Mouse (Mus musculus) forebrain, postnatal 0 days (tissue): ENCODE measurements around the gene Adam22. TPM values are rescaled to one million over a fixed set of nuclear protein-coding genes. Genes with fewer than 3 reads are reported as not detected.
A peak's percentile ranks its signal among the peaks of the same experiment; 100 is the strongest.

Source experiments
- ATAC-seq: fragments of 200-750 bp; cut with Nextera tagmentation; 2 replicates; pipeline ENCODE4 v1.8.0; 2017; ENCODE audit warnings: mild to moderate bottlenecking, moderate library complexity
- DNase-seq: peaks from one replicate; pipeline ENCODE4 v3.0.0-alpha.2; 2015
- H3K27ac ChIP-seq: fragments of 300-500 bp; sonication (generic); 2 replicates; pipeline ENCODE4 v1.5.1; 2014; ENCODE audit warnings: low read depth, mild to moderate bottlenecking, antibody characterized with exemption, low read length, moderate library complexity, mixed read lengths
- H3K27me3 ChIP-seq: fragments of 300-500 bp; sonication (generic); 2 replicates; pipeline ENCODE4 v1.6.1; 2014; ENCODE audit warnings: mild to moderate bottlenecking, low read length, mixed read lengths; ENCODE audit not compliant: insufficient read depth
- H3K36me3 ChIP-seq: fragments of 300-500 bp; sonication (generic); 2 replicates; pipeline ENCODE4 v1.6.1; 2014; ENCODE audit warnings: mild to moderate bottlenecking, moderate library complexity; ENCODE audit not compliant: insufficient read depth
- H3K4me1 ChIP-seq: fragments of 300-500 bp; sonication (generic); 2 replicates; pipeline ENCODE4 v1.6.1; 2014; ENCODE audit warnings: antibody characterized with exemption; ENCODE audit not compliant: insufficient read depth
- H3K4me2 ChIP-seq: fragments of 300-500 bp; sonication (generic); 2 replicates; pipeline ENCODE4 v1.6.1; 2014; ENCODE audit warnings: low read depth, mild to moderate bottlenecking, moderate library complexity
- H3K4me3 ChIP-seq: fragments of 300-500 bp; sonication (generic); 2 replicates; pipeline ENCODE4 v1.5.1; 2014; ENCODE audit warnings: low read depth, low read length, mixed read lengths
- H3K9ac ChIP-seq: fragments of 300-500 bp; sonication (generic); 2 replicates; pipeline ENCODE4 v1.6.1; 2014; ENCODE audit warnings: mild to moderate bottlenecking
- H3K9me3 ChIP-seq: fragments of 300-500 bp; sonication (generic); 2 replicates; pipeline ENCODE4 v1.6.1; 2016; ENCODE audit warnings: low read length
- CTCF ChIP-seq: sonication (generic); IDR thresholded peaks from 2 replicates; pipeline ENCODE4 v1.5.1; 2016; ENCODE audit warnings: antibody characterized with exemption, control low read depth, low read depth
- WGBS: fragments of 180-500 bp; shearing (Covaris S2); extraction: QIAGEN DNeasy Blood & Tissue Kit; methylation state at CpG from one replicate; pipeline ENCODE4 v1.1.7; 2014; 5-methylcytosine and 5-hydroxymethylcytosine counted together
- polyA plus RNA-seq: library from polyadenylated mRNA; unstranded; fragments of >200 nt; fragmentation: Nextera tagmentation; extraction: Ambion mirVana; gene quantifications from 2 replicates; pipeline ENCODE4 v1.2.1, GENCODE M21; 2015
- total RNA-seq: library from RNA; depleted of rRNA; stranded (reverse); fragments of >200 nt; gene quantifications from 2 replicates; pipeline ENCODE4 v1.2.3, GENCODE M21; 2014

Gene Adam22
- total and polyA plus RNA-seq, 2 experiments from 2014 or later, result 36.6 to 89.4 TPM

DNA sequence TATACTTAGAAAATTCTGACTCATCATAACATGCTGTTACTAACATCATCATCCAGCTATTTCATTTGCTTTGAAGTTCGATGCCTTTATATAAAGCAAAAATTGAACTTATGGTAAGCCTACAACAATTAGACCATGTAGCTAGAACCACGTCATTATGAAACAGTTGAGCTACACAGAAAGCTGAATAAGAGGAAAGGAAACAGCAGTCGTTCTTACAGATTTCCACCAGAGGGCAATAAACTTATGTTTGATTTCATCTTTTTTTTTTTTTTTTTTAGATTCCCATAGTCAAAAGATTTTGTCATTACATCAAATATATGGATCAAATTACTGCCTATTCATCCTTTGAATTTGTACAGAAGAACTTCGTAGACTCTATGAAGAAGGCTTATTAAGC is 203.2 kb downstream of the Adam22 start:
- Histone ChIP-seq H3K27me3 (no peaks in the 10 kb centered on the region), H3K9me3 (no peaks in the 10 kb centered on the region), H3K27ac (no peak overlapping the region), H3K4me2 (no peak overlapping the region), H3K9ac (no peak overlapping the region), H3K4me3 (no peak overlapping the region), H3K4me1 (no peaks in the 10 kb centered on the region), H3K36me3 (no peaks in the 10 kb centered on the region)
- WGBS, result 34% methylated on average over 4 of the region's 4 CpGs
- TF ChIP-seq CTCF, result peak; percentile 62
- DNase-seq (peak; percentile 43), ATAC-seq (peak; percentile 68; the same call in 1 of the 2 replicates)

DNA sequence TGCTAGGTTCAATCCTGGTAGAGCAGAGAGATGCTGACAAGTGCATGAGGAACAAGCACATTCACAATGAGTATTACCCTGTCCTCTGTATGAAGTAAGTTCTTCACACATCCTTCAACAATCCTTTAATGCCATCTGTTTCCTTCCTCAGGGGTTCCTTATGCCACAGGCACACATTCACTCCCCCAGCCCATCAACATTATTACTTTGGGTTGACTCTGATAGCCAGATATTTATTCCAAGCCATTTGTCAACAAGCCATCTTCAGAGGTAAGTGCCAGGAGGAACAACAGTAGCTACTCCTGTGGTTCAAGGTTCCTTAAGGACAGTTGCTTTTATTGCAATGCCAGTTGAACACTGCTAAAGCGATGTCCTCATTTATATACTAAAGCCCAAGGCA is 216.3 kb downstream of the Adam22 start:
- 88% methylated on average over 1 of the region's 1 CpGs for WGBS
- no peak for DNase-seq

DNA sequence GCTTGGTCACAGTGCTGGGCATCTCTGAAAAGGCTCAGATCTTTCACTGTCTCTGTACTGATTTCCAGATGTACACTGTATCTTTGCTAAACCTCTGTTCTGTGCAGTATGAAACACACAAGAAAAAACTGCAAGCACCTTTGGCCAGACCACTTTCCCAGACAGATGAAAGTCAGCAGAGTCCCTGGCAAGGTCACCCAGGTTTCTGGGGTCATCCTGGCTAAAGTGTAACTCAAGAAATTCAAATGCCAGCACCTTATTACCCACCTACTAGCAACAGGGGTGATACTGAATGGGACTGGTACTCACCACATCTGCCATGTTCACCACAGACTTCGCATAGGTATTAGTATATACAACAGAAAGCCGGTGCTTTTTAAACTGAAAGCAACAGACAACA is 221.8 kb downstream of the Adam22 start:
- H3K4me1 ChIP-seq, result no peaks in the 10 kb centered on the region
- no peak overlapping the region for H3K4me3 ChIP-seq
- no peak for TF ChIP-seq CTCF
- no peaks in the 10 kb centered on the region for H3K27me3 ChIP-seq
- no peak overlapping the region for H3K4me2 ChIP-seq
- WGBS, result 93% methylated on average over 2 of the region's 2 CpGs
- H3K9me3 ChIP-seq, result no peaks in the 10 kb centered on the region
- ATAC-seq (no peak), DNase-seq (no peak)
- H3K27ac ChIP-seq, result no peak overlapping the region
- H3K9ac ChIP-seq, result no peak overlapping the region
- H3K36me3 ChIP-seq, result 0 out of 2 replicates have a peak, but pooled peaks cover 3% of the 10 kb centered on the region

More for the DNA sequence above, 216.3 kb downstream of the Adam22 start:
- Histone ChIP-seq H3K27me3 (no peaks in the 10 kb centered on the region), H3K4me3 (no peak overlapping the region), H3K9me3 (no peaks in the 10 kb centered on the region), H3K36me3 (0 out of 2 replicates have a peak, but pooled peaks cover 3% of the 10 kb centered on the region), H3K4me2 (no peak overlapping the region), H3K9ac (no peak overlapping the region), H3K27ac (no peak overlapping the region), H3K4me1 (no peaks in the 10 kb centered on the region)
- no peak for TF ChIP-seq CTCF
- no peak for ATAC-seq

DNA sequence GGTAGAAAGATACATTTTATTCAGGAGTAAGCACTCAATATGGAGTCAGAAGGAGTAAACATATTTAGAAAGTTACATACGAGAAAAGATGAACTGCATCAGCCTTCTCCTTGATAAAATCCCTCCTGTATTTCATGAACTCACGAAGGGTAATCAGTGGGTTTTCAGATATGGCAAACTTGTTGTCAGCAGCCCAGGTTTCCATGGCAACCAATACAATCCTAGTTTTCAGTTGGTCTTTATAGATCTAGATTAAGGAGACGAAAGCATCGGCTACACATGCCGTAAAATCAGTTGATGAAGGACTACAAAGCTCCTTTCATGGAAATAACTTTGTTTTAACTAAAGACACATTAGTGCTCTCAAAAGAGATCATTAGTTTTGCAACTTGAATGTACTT is 222.5 kb downstream of the Adam22 start:
- no peaks in the 10 kb centered on the region for H3K27me3 ChIP-seq
- no peak overlapping the region for H3K27ac ChIP-seq
- H3K9me3 ChIP-seq, result no peaks in the 10 kb centered on the region
- no peak overlapping the region for H3K4me2 ChIP-seq
- ATAC-seq (peak; percentile 79), DNase-seq (peak; percentile 75)
- 0 out of 2 replicates have a peak, but pooled peaks cover 3% of the 10 kb centered on the region for H3K36me3 ChIP-seq
- H3K4me3 ChIP-seq, result no peak overlapping the region
- 10% methylated on average over 5 of the region's 5 CpGs for WGBS
- H3K9ac ChIP-seq, result no peak overlapping the region
- no peaks in the 10 kb centered on the region for H3K4me1 ChIP-seq
- TF ChIP-seq CTCF, result no peak

DNA sequence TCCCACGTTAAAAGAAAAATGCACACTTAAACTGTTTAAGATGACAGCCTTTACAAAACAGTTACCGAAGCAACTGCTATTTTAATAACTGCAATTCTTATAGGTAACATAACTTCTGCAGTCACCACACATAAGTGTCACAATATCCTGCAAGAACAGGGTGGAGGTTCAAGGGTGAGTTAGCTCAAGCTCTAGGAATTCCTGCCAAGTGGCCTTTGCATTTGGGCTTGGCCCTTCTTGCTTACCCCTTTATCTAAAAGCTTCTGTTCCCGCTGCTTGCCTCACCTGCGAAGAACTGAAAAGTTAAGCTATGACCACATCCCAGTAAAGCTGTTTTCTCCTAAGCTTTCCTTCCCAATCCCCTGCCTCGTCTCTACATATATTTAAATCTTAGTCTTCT is 235.4 kb downstream of the Adam22 start:
- no peak overlapping the region for H3K27ac ChIP-seq
- ATAC-seq (no peak), DNase-seq (no peak)
- no peaks in the 10 kb centered on the region for H3K4me1 ChIP-seq
- H3K9ac ChIP-seq, result no peak overlapping the region
- H3K4me3 ChIP-seq, result no peak overlapping the region
- TF ChIP-seq CTCF, result no peak
- H3K4me2 ChIP-seq, result no peak overlapping the region
- no peaks in the 10 kb centered on the region for H3K27me3 ChIP-seq
- peaks cover 10% of the 10 kb centered on the region for H3K36me3 ChIP-seq
- no peaks in the 10 kb centered on the region for H3K9me3 ChIP-seq
- 76% methylated on average over 5 of the region's 5 CpGs for WGBS

DNA sequence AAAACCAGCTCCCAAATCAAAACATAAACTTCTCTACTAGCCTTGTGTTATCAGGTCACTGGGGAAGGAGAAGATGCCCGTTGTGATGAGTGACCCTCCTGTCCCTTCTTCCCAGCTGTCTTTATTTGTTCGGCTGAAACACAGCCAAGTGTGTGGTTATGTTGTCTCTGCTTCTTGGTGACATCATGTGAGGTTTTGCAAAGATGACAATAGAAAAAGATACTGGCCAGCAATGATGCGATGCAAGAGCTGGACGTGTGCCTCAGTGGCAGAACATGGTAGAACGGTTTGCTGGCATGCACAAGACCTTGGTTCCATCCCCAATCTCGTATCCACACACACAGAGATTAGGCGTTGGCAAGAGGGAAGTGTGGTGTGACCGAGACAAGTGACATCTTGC is 236.0 kb downstream of the Adam22 start:
- Histone ChIP-seq H3K27ac (no peak overlapping the region), H3K27me3 (no peaks in the 10 kb centered on the region), H3K36me3 (peaks cover 16% of the 10 kb centered on the region), H3K9me3 (no peaks in the 10 kb centered on the region), H3K4me2 (no peak overlapping the region), H3K9ac (no peak overlapping the region), H3K4me3 (no peak overlapping the region), H3K4me1 (no peaks in the 10 kb centered on the region)
- ATAC-seq (no peak), DNase-seq (no peak)
- no peak for TF ChIP-seq CTCF
- 80% methylated on average over 8 of the region's 8 CpGs for WGBS

DNA sequence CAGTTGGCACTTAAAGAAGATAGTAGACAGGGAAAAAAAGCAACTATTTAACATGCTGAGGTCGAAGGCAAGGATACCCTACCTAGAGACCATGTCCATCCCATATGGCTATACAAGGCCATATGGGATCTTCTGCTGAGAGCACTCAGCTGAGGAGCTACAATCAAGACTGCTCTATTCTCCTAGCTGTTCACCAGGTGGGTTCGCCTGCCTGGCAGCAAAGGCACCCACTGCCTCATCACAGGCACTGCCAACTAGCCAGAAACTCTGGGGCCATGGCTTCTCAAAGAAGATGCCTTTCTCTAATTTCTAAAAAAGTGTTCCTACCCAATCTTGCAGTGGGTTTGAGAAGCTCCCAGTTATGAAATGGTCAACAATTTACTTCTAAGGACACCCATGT is 238.2 kb downstream of the Adam22 start:
- no peaks in the 10 kb centered on the region for H3K9me3 ChIP-seq
- no peaks in the 10 kb centered on the region for H3K27me3 ChIP-seq
- DNase-seq (no peak), ATAC-seq (no peak)
- 92% methylated on average over 2 of the region's 2 CpGs for WGBS
- no peak for TF ChIP-seq CTCF
- no peak overlapping the region for H3K4me3 ChIP-seq
- no peaks in the 10 kb centered on the region for H3K4me1 ChIP-seq
- H3K4me2 ChIP-seq, result no peak overlapping the region
- H3K36me3 ChIP-seq, result peaks cover 21% of the 10 kb centered on the region
- no peak overlapping the region for H3K9ac ChIP-seq
- H3K27ac ChIP-seq, result no peak overlapping the region
